Mouse (Mus musculus): Measurements from ENCODE around the gene Mbd6. TPM values are rescaled to one million over a fixed set of nuclear protein-coding genes. Genes with fewer than 3 reads are reported as not detected.

Mbd6 gene
- total RNA-seq, 2 experiments from 2014 or later, result 16.7 to 20.2 TPM

GRCm38 (mm10) chr10:127263631-127264030 is 25.2 kb downstream of the Mbd6 start:
- DNase-seq, result no peak

GRCm38 (mm10) chr10:127262548-127263398 is 26.0 kb downstream of the Mbd6 start, which contains the start of gene Kif5a:
Kif5a (minus strand) TSS chr10:127263348.
- DNase-seq, result peak in 1 of 2 experiments; percentile 39

- DNase-seq, result no peak
Observed at GRCm38 (mm10) chr10:127261706-127262547, 26.9 kb downstream of the Mbd6 start.

- DNase-seq, result no peak
Observed at GRCm38 (mm10) chr10:127258489-127258888, 30.3 kb downstream of the Mbd6 start.

- no peak for DNase-seq
Observed at GRCm38 (mm10) chr10:127257790-127258189, 31.0 kb downstream of the Mbd6 start.

GRCm38 (mm10) chr10:127255625-127256345 is 33.0 kb downstream of the Mbd6 start:
- DNase-seq, result peak; percentile 59 to 78

- no peak for DNase-seq
Observed at GRCm38 (mm10) chr10:127250810-127251209, 38.0 kb downstream of the Mbd6 start.

GRCm38 (mm10) chr10:127238241-127238824 is 50.5 kb downstream of the Mbd6 start:
- DNase-seq, result no peak

GRCm38 (mm10) chr10:127236541-127236940 is 52.3 kb downstream of the Mbd6 start:
- DNase-seq, result no peak

GRCm38 (mm10) chr10:127233141-127233540 is 55.7 kb downstream of the Mbd6 start:
- no peak for DNase-seq

Other genes with a start within 250 kb of the Mbd6 start
- 1 to 10 TPM; 7.0 to 8.2 TPM for gene Mettl1, start 247.6 kb downstream of the Mbd6 start, total RNA-seq (2021)
- under 1 TPM in 1 of 2 experiments, not detected in 1; 0.15 TPM for gene Eef1akmt3, start 247.5 kb downstream of the Mbd6 start, total RNA-seq (2021)
- under 1 TPM; 0.20 to 0.23 TPM for gene Cyp27b1, start 240.8 kb downstream of the Mbd6 start, total RNA-seq (2021)
- gene March9, start 228.8 kb downstream of the Mbd6 start, total RNA-seq (2021), result 1 to 10 TPM; 2.9 to 3.5 TPM
- gene Cdk4, start 225.5 kb downstream of the Mbd6 start, total RNA-seq (2021), result 10 to 100 TPM; 81.5 to 84.1 TPM
- 10 to 100 TPM; 44.7 to 47.4 TPM for gene Tspan31, start 218.8 kb downstream of the Mbd6 start, total RNA-seq (2021)
- gene Agap2, start 213.7 kb downstream of the Mbd6 start, total RNA-seq (2021), result 1 to 10 TPM; 4.2 to 6.1 TPM
- gene Os9, start 167.9 kb downstream of the Mbd6 start, total RNA-seq (2021), result 10 to 100 TPM; 23.2 to 28.8 TPM
- 1 to 10 TPM; 1.8 to 7.9 TPM for gene B4galnt1, start 123.8 kb downstream of the Mbd6 start, total RNA-seq (2021)
- gene Slc26a10, start 108.4 kb downstream of the Mbd6 start, total RNA-seq (2021), result 1 to 10 TPM; 8.0 to 9.2 TPM
- 10 to 100 TPM in 1 of 2 experiments, 1 to 10 TPM in 1; 8.9 to 10.1 TPM for gene Arhgef25, start 98.9 kb downstream of the Mbd6 start, total RNA-seq (2021)
- 10 to 100 TPM; 18.1 to 21.2 TPM for gene Dtx3, start 93.3 kb downstream of the Mbd6 start, total RNA-seq (2021)
- gene Pip4k2c, start 77.4 kb downstream of the Mbd6 start, total RNA-seq (2021), result 10 to 100 TPM; 30.3 to 30.8 TPM
- under 1 TPM; 0.41 to 0.89 TPM for gene Kif5a, start 25.7 kb downstream of the Mbd6 start, total RNA-seq (2021)
- 100 to 1,000 TPM; 139 to 146 TPM for gene Dctn2, start 22.6 kb downstream of the Mbd6 start, total RNA-seq (2021)
- 10 to 100 TPM; 43.7 to 44.8 TPM for gene Mars, start 22.8 kb upstream of the Mbd6 start, total RNA-seq (2021)
- 1 to 10 TPM; 4.0 to 5.4 TPM for gene Arhgap9, start 32.9 kb upstream of the Mbd6 start, total RNA-seq (2021)
- gene Gli1, start 53.0 kb upstream of the Mbd6 start, total RNA-seq (2021), result under 1 TPM; 0.82 to 0.87 TPM
- gene Inhbe, start 65.4 kb upstream of the Mbd6 start, total RNA-seq (2021), result not detected
- gene Inhbc, start 81.4 kb upstream of the Mbd6 start, total RNA-seq (2021), result not detected
- gene R3hdm2, start 91.3 kb upstream of the Mbd6 start, total RNA-seq (2021), result 100 to 1,000 TPM; 146 to 169 TPM
- gene Stac3, start 212.7 kb upstream of the Mbd6 start, total RNA-seq (2021), result under 1 TPM; 0.37 to 0.54 TPM
- gene Ndufa4l2, start 225.9 kb upstream of the Mbd6 start, total RNA-seq (2021), result 10 to 100 TPM; 23.9 to 27.0 TPM
- gene Shmt2, start 233.4 kb upstream of the Mbd6 start, total RNA-seq (2021), result 10 to 100 TPM; 39.3 to 44.7 TPM
- under 1 TPM; 0.35 to 0.39 TPM for gene Nxph4, start 245.5 kb upstream of the Mbd6 start, total RNA-seq (2021)